12 mouse cellular contexts compared by ENCODE assay signal in the genomic region with DNA sequence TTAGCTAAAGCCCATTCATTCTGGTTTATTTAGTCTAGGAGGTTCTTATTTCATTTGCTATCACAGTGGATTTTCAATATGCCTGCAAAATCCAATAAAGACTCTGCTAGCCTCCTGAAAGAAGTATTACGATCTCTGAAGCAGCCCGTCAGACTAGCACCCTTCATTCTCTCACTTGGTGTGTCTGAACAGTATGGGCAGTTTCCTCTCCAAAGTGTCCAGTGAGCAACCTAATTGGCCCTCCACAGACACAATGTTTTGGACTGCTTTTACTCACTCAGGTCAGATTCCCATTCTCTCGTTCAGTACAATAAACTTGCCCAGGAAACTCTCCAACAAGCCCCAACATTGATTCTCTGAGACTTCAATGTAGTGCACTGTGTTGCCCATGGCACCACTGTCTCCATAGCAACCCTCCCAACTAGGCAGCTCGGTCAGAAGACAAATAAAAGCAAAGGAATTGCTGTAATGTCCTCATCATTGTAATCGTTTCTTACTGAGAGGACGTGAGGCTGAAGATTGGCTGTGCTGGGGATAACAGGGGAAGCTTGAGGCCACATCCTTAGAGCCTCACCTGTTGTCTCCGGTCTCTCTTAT.
DNase-seq lines count a peak whose midpoint lies in the region; ATAC-seq and TF ChIP-seq lines count a peak whose summit lies in the region.
"Had no signal": no experiment of that assay in that cellular context is flagged by ENCODE, and none has a peak within 500 bp of the region (broad histone marks: within the 10 kb centered on the region; RNA-seq: fewer than 3 reads in every experiment).

No protein-coding gene starts in this region.

- 0 out of 2 replicates have a peak, but pooled peaks cover 4% of the 10 kb centered on the region for H3K9me3 ChIP-seq in forebrain, postnatal 0 days (ENCODE audit: low read length)
- H3K9me3 ChIP-seq in midbrain, embryonic 15.5 days, result no peaks in the 10 kb centered on the region
- H3K9me3 ChIP-seq: embryonic facial prominence, embryonic 12.5 days; liver, embryonic 13.5 days had no signal

- no peaks in the 10 kb centered on the region for H3K4me1 ChIP-seq in forebrain, postnatal 0 days (ENCODE audit: insufficient read depth)
- H3K4me1 ChIP-seq in midbrain, embryonic 15.5 days, result peaks cover 21% of the 10 kb centered on the region
- no peaks in the 10 kb centered on the region for H3K4me1 ChIP-seq in thymus, adult 2 months (replicated peaks; ENCODE audit: control insufficient read depth, insufficient read depth, low read length)
- H3K4me1 ChIP-seq: liver, embryonic 13.5 days had no signal

- peak overlapping the region; percentile 5; the same call in 1 of the 2 replicates for H3K4me2 ChIP-seq in forebrain, postnatal 0 days (ENCODE audit: low read depth)
- 0 out of 2 replicates have a peak overlapping the region, but pooled peaks have one; percentile 4 for H3K4me2 ChIP-seq in midbrain, embryonic 15.5 days
- H3K4me2 ChIP-seq: embryonic facial prominence, embryonic 12.5 days; liver, embryonic 13.5 days had no signal

- H3K27ac ChIP-seq in forebrain, postnatal 0 days (ENCODE audit: low read depth, low read length), result no peak overlapping the region
- peak overlapping the region; percentile 15; the same call in 1 of the 2 replicates for H3K27ac ChIP-seq in midbrain, embryonic 15.5 days
- H3K27ac ChIP-seq in thymus, adult 2 months (ENCODE audit: control insufficient read depth, insufficient read depth, low read length), result no peak overlapping the region
- H3K27ac ChIP-seq: embryonic facial prominence, embryonic 12.5 days; liver, embryonic 13.5 days had no signal

- no peaks in the 10 kb centered on the region for H3K27me3 ChIP-seq in forebrain, postnatal 0 days (ENCODE audit: insufficient read depth, low read length)
- H3K27me3 ChIP-seq in midbrain, embryonic 15.5 days (replicated peaks), result no peaks in the 10 kb centered on the region
- H3K27me3 ChIP-seq in thymus, adult 2 months (ENCODE audit: control insufficient read depth, insufficient read depth, low read length), result no peaks in the 10 kb centered on the region
- H3K27me3 ChIP-seq: embryonic facial prominence, embryonic 12.5 days; liver, embryonic 13.5 days had no signal

- TF ChIP-seq POLR2A in thymus, adult 2 months (IDR thresholded peaks at IDR 0.05; ENCODE audit: control insufficient read depth, extremely low read depth, insufficient read depth, low read length, poor library complexity), result no peak

- no peak for TF ChIP-seq CTCF in forebrain, postnatal 0 days (IDR thresholded peaks at IDR 0.05; ENCODE audit: low read depth)
- no peak for TF ChIP-seq CTCF in thymus, adult 2 months (IDR thresholded peaks at IDR 0.05; ENCODE audit: borderline replicate concordance, control insufficient read depth, extremely low read depth, insufficient read depth, low read length, poor library complexity)

- WGBS in forebrain, postnatal 0 days, result 17% methylated on average over 7 of the region's 7 CpGs
- 29% methylated on average over 7 of the region's 7 CpGs for WGBS in midbrain, embryonic 15.5 days
- WGBS in thymus, adult 2 months, result 82% methylated on average over 7 of the region's 7 CpGs

- H3K9ac ChIP-seq in forebrain, postnatal 0 days, result no peak overlapping the region
- H3K9ac ChIP-seq in midbrain, embryonic 15.5 days, result no peak overlapping the region
- H3K9ac ChIP-seq: embryonic facial prominence, embryonic 12.5 days; liver, embryonic 13.5 days had no signal

- no peaks in the 10 kb centered on the region for H3K36me3 ChIP-seq in forebrain, postnatal 0 days (ENCODE audit: insufficient read depth)
- H3K36me3 ChIP-seq in midbrain, embryonic 15.5 days (replicated peaks), result no peaks in the 10 kb centered on the region
- H3K36me3 ChIP-seq in thymus, adult 2 months (ENCODE audit: control insufficient read depth, insufficient read depth, low read length), result no peaks in the 10 kb centered on the region
- H3K36me3 ChIP-seq: embryonic facial prominence, embryonic 12.5 days; liver, embryonic 13.5 days had no signal

- H3K4me3 ChIP-seq in forebrain, postnatal 0 days (ENCODE audit: low read depth, low read length), result no peak overlapping the region
- H3K4me3 ChIP-seq in midbrain, embryonic 15.5 days, result no peak overlapping the region
- no peak overlapping the region for H3K4me3 ChIP-seq in thymus, adult 2 months (ENCODE audit: control insufficient read depth, insufficient read depth, low read length)
- H3K4me3 ChIP-seq: embryonic facial prominence, embryonic 12.5 days; liver, embryonic 13.5 days had no signal

- DNase-seq in adrenal gland, postnatal 14 days, result peak; percentile 9
- DNase-seq in adrenal gland, adult 8-10 months, result no peak
- peak; percentile 76 for DNase-seq in brain, adult 2 months (ENCODE audit: low read depth, low spot score)
- DNase-seq in forebrain, postnatal 0 days, result peak; percentile 61
- DNase-seq in thymus, adult 2 months, result no peak
- no peak for DNase-seq in cerebellum, postnatal 36 days
- DNase-seq in lung, postnatal 25 days (ENCODE audit: low spot score), result no peak
- DNase-seq: gastrocnemius, postnatal 14 days; liver, embryonic 13.5 days; spleen, adult 18-20 months had no signal

- ATAC-seq in forebrain, postnatal 0 days, result peak; percentile 93
- ATAC-seq in midbrain, embryonic 15.5 days (replicated peaks), result peak; percentile 92

Comparison
In these comparisons a context has a peak if more than half of its experiments do, and no peak if none do; other contexts are left out.
1. DNase-seq: peak in adrenal gland, postnatal 14 days (single experiment), brain, adult 2 months (single experiment) and forebrain, postnatal 0 days (single experiment); none in adrenal gland, adult 8-10 months (single experiment), thymus, adult 2 months (single experiment), cerebellum, postnatal 36 days (0 of 2) and lung, postnatal 25 days (single experiment).